Mouse (Mus musculus) layer of hippocampus, adult 18-20 months (tissue): ENCODE measurements at regions not wholly inside any gene's neighbourhood (a gene's known extent, or its start where the extent isn't known, plus 50 kb on each side); places are given as distances from the start of the nearest gene placed in this dataset.

Source experiments
- DNase-seq, 2 experiments: peaks; one replicate each; pipeline ENCODE4 v3.0.0; 2022; ENCODE audit warnings: low spot score in 2 of 2

- no peak for DNase-seq
Observed at GRCm38 (mm10) chr10:96723071-96723470, 106.3 kb downstream of the Btg1 start.

DNA sequence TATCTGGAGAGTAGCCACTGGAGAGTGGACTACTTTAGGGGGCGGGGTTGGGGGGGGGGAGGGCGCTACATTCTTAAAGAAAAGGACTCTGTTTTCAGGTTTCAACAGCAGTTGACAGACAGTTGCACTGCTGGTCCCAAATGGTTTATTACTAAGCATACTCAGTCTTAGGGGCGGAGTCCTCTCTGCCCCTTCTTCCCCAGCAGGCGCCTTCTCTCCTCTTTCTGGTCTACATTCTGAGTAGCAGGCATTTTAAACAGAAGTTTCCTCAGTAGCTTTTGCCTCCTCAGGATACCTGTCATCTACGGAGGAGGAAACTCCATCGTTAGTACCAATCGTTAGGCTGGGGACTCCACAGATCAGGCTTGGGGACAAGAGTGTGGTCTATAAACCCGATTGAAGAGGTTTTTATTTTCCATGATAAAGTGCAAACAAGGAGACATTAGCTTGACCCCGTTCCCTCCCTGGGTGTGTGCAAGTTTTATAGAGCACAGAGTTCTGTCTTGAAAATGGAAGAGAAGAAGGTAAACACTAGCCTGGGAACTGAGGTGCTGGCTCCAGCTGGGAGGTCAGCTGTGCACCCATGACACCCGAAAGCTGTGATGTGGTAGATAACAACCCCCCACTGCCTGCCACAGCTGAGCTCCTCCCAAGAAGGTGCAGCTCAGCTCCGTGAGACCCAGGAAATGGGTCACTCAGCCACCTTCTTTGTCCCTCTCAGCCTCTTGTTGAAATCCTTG is 107.8 kb downstream of the Btg1 start:
- DNase-seq: no peak

DNA sequence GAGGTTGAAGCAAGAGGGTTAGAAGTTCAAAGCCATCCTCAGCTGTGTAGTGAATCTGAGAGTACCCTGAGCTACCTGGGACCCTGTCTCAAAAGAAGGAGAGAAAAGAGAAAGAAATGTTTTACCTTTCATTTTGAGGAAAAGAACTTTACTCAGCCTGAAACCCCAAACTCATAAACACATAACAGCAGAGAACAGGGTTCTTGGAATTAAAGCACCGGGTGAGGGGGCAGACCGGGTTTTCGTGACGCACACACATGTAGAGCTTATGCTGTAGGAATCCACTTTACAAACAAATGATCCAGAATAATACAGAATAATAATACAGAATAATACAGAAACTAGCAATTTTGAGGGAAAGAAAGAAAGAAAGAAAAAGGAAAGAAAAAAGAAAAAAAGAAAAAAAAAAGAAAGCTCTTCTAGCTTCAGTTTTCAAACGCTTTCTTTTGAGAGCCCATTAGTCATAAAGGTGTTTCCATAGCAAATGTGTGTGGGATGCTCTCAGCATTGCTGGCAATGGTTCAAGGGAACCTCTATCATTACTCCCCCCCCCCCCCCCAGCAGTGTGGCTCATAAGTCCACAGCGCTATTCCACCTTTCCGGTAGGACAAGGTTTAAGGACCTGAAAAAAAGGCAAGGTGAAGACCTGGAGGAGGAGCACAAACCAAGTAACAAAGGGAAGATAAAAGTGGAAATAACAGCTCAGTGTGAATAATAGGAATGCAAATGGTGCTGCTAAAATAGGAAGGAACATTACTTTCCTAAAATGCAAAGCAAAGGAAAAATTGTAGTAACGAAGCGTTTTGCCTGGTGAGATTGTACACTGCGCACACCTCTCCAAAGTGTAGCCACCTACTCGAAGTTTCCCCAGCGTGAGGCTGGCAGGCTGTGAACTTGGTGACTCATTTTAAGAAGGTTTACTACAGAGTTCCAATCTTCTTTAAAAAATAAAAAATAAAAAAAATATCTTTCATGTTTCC is 110.3 kb downstream of the Btg1 start:
- no peak for DNase-seq

- no peak for DNase-seq
Observed at GRCm38 (mm10) chr10:96733581-96733980, 116.8 kb downstream of the Btg1 start.

- no peak for DNase-seq
Observed at GRCm38 (mm10) chr10:96735146-96735545, 118.3 kb downstream of the Btg1 start.

DNA sequence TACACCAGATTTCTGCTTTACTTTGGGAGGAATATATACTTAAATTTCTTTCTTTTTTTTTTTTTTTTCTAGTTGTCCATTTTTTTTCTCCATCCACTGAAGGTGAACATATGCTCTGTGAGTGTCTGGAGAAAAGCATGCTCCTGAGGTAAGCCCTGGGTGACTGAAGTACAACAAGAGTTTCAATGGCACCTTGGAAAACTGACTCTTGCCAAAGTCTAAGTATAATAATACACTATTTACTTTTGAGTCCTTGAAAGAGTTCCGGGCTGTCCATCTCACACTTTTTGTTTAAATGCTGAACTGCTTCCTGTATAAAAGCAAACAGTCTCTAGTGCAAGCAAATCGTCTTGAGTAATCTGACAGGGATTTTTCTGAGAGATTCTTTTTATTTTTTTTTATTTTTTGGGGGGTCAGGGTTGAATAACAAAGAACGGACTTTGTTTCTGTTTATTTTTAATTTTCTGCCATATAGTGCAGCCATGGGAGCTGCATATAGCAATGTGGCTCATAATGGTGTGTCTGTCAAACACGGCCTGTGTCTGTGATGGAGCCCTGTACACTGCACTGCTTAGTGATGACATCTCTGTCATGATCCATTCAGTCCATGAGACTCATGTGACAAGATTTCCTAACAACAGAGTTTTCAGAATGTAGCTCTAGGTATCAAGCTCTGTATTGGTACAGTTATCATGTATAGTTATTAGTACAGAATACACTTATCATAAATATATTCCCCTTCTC is 119.3 kb downstream of the Btg1 start:
- DNase-seq: no peak

GRCm38 (mm10) chr10:96737972-96738371 is 121.2 kb downstream of the Btg1 start:
- DNase-seq: no peak

DNA sequence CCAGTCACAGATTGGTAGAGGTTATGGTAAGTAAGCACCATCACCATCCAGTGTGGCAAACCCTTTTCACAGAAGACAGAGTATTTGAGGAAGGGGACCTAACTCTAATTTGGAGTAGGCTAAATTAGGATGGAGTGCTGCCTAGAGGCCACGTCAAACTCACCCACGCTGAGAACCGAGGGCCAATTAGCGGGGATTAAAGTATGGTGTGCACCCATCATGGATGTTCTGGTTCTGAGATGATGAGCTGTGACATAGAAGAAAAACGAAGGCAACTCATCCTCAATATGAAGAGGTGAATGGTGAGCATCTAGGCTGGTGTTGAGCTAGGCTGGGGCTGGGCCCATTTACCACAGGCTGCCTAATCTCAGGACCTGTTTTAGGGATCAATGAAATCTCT is 121.8 kb downstream of the Btg1 start:
- DNase-seq: no peak

DNA sequence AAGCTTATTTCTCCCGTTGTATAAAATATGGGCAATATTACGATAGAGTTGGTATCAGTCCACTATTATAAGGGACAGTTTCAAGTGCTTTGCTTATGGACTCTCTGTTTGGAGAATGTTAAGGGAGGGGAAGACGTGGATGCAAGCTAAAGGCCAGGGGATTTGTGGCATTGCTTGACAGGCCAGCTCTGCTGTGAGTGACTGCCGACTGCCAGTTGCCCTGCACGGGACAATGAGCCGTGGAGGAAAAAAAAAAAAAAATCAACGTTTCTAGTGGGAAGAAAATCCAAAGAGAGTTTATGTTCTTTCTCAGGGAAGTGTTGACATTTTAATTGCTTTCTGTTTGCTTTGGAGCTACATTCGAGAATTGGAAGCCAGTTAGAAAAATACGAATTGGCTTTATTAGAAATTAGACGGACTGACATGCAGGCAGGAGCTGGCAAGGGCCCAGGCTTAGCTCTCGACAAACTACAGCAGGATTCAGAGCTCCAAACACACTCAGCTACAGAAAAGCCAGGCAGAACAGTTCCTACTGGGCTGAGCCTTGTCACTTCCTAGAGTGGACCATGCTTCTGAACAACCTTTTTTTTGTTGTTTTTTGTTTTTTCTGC is 127.5 kb downstream of the Btg1 start:
- DNase-seq: peak in 1 of 2 experiments; percentile 23

- DNase-seq: no peak
Observed at GRCm38 (mm10) chr10:96747015-96747663, 130.3 kb downstream of the Btg1 start.

DNA sequence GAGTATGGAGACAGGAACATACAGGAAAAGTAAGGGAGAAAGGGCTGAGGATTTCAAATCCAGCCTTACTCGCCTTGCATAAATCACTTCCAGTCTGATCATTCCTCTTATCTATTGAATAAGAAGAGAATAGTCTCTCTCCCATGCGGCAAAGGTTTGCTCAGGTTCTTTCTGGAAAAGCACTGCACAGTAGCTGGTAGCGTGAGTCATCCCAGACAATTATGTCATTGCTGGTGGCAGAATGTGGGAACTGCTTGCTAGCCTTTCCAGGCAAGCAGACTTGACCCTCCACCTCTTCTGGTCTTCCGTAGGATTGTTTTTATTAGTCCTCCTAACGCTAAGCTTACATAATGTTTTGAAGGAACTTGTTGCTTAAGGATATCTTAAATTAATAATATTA is 134.1 kb downstream of the Btg1 start:
- peak in 1 of 2 experiments; percentile 27 for DNase-seq

DNA sequence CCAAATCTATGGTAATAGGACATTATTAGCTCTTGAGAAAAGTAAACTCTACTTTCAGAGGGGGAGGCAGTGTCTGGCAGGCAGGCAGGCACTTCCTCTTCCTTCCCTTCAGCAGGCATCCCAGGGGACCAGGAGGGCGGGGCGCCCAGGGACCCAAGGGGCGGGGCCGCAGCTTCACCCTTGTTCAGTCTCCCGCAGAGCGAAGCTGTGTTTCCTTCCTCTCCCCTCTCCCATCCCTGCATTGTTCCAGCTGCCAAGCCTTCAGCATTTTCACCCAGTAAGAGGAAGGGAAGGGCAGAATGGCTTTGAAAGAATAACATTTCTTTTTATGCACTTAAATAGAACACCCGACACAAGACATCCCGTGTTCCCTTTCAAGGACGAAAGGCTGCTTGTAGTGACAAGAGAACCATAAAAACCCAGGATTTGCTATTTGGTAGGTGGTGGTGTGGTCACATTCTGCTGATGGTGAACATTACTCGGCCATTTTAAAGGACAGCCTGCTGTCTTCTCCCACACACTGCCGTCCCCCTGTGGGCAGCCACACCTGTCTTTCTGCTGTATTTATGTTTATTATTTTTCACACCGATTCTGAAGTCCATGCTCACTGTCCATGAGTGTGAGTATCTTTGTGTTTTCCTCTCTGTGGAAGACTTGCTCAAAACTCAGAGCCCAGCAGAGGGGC is 134.9 kb downstream of the Btg1 start:
- peak; percentile 17 to 47 for DNase-seq

GRCm38 (mm10) chr10:96752531-96752930 is 135.7 kb downstream of the Btg1 start:
- no peak for DNase-seq

GRCm38 (mm10) chr10:96753521-96753920 is 136.7 kb downstream of the Btg1 start:
- DNase-seq: no peak

- peak in 1 of 2 experiments; percentile 14 for DNase-seq
Observed at GRCm38 (mm10) chr10:96755674-96756073, 138.9 kb downstream of the Btg1 start.

- no peak for DNase-seq
Observed at GRCm38 (mm10) chr10:96756355-96757084, 139.7 kb downstream of the Btg1 start.

GRCm38 (mm10) chr10:96757311-96757710 is 140.5 kb downstream of the Btg1 start:
- no peak for DNase-seq

GRCm38 (mm10) chr10:96761601-96762000 is 144.8 kb downstream of the Btg1 start:
- DNase-seq: no peak

DNA sequence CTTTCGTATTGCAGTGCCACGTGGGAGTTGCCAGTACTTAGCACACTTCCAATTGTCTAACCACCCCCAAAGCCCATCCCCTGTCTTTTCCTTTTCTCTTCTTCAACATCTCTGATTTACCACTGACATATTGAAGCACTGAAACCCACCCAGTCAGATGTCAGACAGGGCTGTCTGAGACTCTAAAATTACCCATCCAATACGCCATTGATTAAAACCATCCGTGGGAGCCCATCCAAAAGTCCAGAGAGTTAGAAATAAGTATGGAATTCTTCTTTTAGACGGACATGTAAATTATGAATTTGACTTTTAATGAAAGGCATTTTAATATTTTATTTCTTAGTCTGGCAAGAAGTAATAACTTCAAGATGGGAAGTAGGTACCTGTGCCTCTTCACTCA is 148.8 kb downstream of the Btg1 start:
- no peak for DNase-seq
